Mouse (Mus musculus): Measurements from ENCODE around the gene Igfn1.

DNA sequence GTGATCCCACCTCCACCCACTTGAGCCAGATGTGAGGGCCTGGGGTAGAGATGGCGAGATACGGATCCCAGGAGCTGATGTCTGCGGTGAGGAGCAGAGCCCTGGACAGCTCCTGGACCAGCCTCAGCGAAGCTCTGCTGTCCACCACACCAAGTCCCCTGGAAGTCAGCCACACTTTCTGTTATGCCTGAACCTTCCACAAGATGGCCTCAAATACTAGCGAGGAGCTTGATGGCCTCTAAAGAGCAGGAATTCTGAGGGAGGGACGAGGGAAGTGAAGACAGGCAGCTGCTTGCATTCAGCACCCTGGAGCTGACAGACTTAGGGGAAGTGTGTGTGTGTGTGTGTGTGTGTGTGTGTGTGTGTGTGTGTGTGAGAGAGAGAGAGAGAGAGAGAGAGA, 45.3 kb upstream of the Igfn1 start:
- TF ChIP-seq CTCF (conservative IDR thresholded peaks at IDR 0.05; ENCODE audit: insufficient read depth, insufficient read length, low read depth, low read length) (peak; percentile 74), POLR2A (IDR thresholded peaks at IDR 0.05; ENCODE audit: low read depth, low read length) (no peak)

Measured in kidney, adult 2 months (tissue).